Mouse (Mus musculus): Measurements from ENCODE around the gene Cox10. TPM values are rescaled to one million over a fixed set of nuclear protein-coding genes. Genes with fewer than 3 reads are reported as not detected.

Gene Cox10
- polyA plus RNA-seq, 1 experiment from 2014 or later, result 31.2 TPM

GRCm38 (mm10) chr11:63988991-63989860, 90.0 kb downstream of the Cox10 start:
- H3K9me3 ChIP-seq, result no peaks in the 10 kb centered on the region
- no peak for DNase-seq (ENCODE audit: low spot score)
- WGBS, result 81% methylated on average over 9 of the region's 9 CpGs
- peaks cover 9% of the 10 kb centered on the region; the same call in 1 of the 2 replicates for H3K36me3 ChIP-seq (replicated peaks)
- H3K4me3 ChIP-seq, result no peak overlapping the region
- H3K27ac ChIP-seq (replicated peaks), result no peak overlapping the region
- no peaks in the 10 kb centered on the region for H3K27me3 ChIP-seq (replicated peaks; ENCODE audit: low read depth, poor library complexity, severe bottlenecking)
- peaks cover 20% of the 10 kb centered on the region for H3K4me1 ChIP-seq

DNA sequence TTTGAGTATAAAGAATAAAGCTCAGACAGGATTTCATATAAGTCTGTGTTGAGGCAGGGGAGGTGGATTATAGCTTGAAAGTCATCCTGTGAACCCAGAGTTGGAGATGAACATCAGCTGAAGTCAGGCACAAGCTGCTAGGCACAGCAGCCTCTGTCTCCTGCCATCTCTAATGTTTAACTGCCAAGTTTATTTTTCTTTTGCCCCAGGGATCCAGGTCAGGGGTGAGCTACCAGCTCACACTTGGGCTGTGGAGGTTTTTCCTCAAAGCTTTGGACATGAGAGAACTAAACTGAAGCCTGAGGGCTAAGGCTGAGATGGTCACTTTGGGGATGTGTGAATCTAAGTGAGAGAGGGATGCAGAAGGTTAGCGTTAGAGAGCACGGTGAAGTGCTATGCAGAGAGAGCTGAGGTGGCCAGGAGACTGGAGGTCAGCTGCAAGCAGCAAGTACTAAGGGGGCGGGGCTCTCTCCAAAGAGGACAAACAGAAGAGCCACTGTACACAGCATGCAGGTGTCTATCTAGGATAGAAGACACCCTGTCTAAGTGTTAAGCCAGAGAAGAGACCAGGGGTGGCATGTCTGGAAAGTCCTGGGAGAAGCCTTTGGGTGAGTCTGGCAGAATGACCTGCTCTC, 91.1 kb downstream of the Cox10 start:
- 68% methylated on average over 3 of the region's 3 CpGs for WGBS
- H3K9me3 ChIP-seq, result no peaks in the 10 kb centered on the region
- no peak overlapping the region for H3K27ac ChIP-seq (replicated peaks)
- peaks cover 9% of the 10 kb centered on the region; the same call in 1 of the 2 replicates for H3K36me3 ChIP-seq (replicated peaks)
- peaks cover 20% of the 10 kb centered on the region for H3K4me1 ChIP-seq
- no peak overlapping the region for H3K4me3 ChIP-seq
- DNase-seq (ENCODE audit: low spot score), result no peak
- no peaks in the 10 kb centered on the region for H3K27me3 ChIP-seq (replicated peaks; ENCODE audit: low read depth, poor library complexity, severe bottlenecking)

DNA sequence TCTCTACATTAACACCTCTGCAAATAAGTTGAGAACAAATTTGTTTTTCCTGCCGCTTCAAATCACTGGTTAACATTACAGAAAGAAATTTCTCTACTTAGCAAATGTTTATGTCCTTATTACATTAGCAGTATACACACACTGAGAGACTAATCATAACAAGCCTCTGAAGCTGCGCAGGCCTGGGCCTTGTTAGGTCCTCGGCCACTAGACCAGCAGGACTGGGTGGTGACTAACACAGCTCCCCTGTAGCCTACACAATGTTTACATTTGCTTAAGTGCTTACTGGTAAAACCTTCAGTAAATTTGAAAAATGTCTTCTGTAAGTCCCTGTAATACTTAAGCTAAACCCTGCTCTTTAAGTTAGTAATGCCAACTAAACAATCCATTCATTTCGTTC, 92.6 kb downstream of the Cox10 start:
- WGBS, result 75% methylated on average over 4 of the region's 4 CpGs
- no peaks in the 10 kb centered on the region for H3K27me3 ChIP-seq (replicated peaks; ENCODE audit: low read depth, poor library complexity, severe bottlenecking)

GRCm38 (mm10) chr11:63985481-63985880, 93.8 kb downstream of the Cox10 start:
- H3K27ac ChIP-seq (replicated peaks), result no peak overlapping the region
- WGBS, result 74% methylated on average over 6 of the region's 6 CpGs
- H3K4me3 ChIP-seq, result no peak overlapping the region
- no peaks in the 10 kb centered on the region for H3K27me3 ChIP-seq (replicated peaks; ENCODE audit: low read depth, poor library complexity, severe bottlenecking)
- peaks cover 27% of the 10 kb centered on the region for H3K4me1 ChIP-seq
- H3K9me3 ChIP-seq, result no peaks in the 10 kb centered on the region
- DNase-seq (ENCODE audit: low spot score), result no peak
- no peaks in the 10 kb centered on the region; the same call in 1 of the 2 replicates for H3K36me3 ChIP-seq (replicated peaks)

More for the DNA sequence above, 92.6 kb downstream of the Cox10 start:
- Histone ChIP-seq H3K9me3 (no peaks in the 10 kb centered on the region), H3K4me3 (no peak overlapping the region), H3K36me3 (replicated peaks) (peaks cover 4% of the 10 kb centered on the region; the same call in 1 of the 2 replicates), H3K27ac (replicated peaks) (no peak overlapping the region), H3K4me1 (peaks cover 27% of the 10 kb centered on the region)
- no peak for DNase-seq (ENCODE audit: low spot score)

DNA sequence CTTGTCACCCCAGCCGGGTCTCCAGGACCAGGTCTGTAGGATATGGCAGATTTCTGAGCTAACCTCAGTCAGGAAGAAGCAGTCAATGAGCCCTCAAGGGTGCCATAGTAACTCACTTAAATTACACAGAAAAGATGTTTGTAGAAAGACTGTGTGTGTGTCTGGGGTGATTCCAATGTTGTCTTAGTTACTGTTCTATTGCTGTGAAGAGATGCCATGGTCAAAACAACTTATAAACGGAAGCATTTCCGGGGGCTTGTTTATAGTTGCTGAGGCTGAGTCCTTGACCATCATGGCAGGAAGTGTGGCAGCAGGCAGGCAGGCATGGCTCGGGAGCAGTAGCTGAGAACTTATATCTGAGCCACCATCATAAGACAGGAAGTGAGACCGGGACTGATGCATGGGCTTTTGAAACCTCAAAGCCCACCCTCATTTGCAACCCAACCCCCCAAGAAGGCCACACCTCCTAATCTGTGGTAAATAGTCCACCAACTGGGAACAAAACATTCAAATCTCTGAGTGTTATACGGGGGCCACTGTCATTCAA, 94.6 kb downstream of the Cox10 start:
- no peaks in the 10 kb centered on the region for H3K36me3 ChIP-seq (replicated peaks)
- WGBS, result 83% methylated on average over 6 of the region's 6 CpGs
- H3K4me1 ChIP-seq, result peaks cover 27% of the 10 kb centered on the region
- no peaks in the 10 kb centered on the region for H3K27me3 ChIP-seq (replicated peaks; ENCODE audit: low read depth, poor library complexity, severe bottlenecking)
- no peak overlapping the region for H3K27ac ChIP-seq (replicated peaks)
- no peak overlapping the region for H3K4me3 ChIP-seq
- DNase-seq (ENCODE audit: low spot score), result no peak
- no peaks in the 10 kb centered on the region for H3K9me3 ChIP-seq

- 80% methylated on average over 2 of the region's 2 CpGs for WGBS
- H3K4me1 ChIP-seq, result peaks cover 32% of the 10 kb centered on the region
- H3K27me3 ChIP-seq (replicated peaks; ENCODE audit: low read depth, poor library complexity, severe bottlenecking), result no peaks in the 10 kb centered on the region
- H3K27ac ChIP-seq (replicated peaks), result no peak overlapping the region
- H3K36me3 ChIP-seq (replicated peaks), result peaks cover 22% of the 10 kb centered on the region; the same call in 1 of the 2 replicates
- H3K4me3 ChIP-seq, result no peak overlapping the region
- H3K9me3 ChIP-seq, result no peaks in the 10 kb centered on the region
- no peak for DNase-seq (ENCODE audit: low spot score)
These were observed 101.5 kb downstream of the Cox10 start for GRCm38 (mm10) chr11:63977741-63978140.

- Histone ChIP-seq H3K9me3 (no peaks in the 10 kb centered on the region), H3K4me3 (no peak overlapping the region), H3K27me3 (replicated peaks; ENCODE audit: low read depth, poor library complexity, severe bottlenecking) (no peaks in the 10 kb centered on the region), H3K27ac (replicated peaks) (no peak overlapping the region), H3K4me1 (peaks cover 26% of the 10 kb centered on the region), H3K36me3 (replicated peaks) (peaks cover 22% of the 10 kb centered on the region)
- WGBS, result 86% methylated on average over 2 of the region's 2 CpGs
- no peak for DNase-seq (ENCODE audit: low spot score)
These were observed 102.5 kb downstream of the Cox10 start for GRCm38 (mm10) chr11:63976775-63977174.

GRCm38 (mm10) chr11:63975260-63975899, 103.9 kb downstream of the Cox10 start:
- Histone ChIP-seq H3K36me3 (replicated peaks) (peaks cover 29% of the 10 kb centered on the region), H3K4me1 (peaks cover 23% of the 10 kb centered on the region), H3K27ac (replicated peaks) (no peak overlapping the region), H3K4me3 (no peak overlapping the region), H3K27me3 (replicated peaks; ENCODE audit: low read depth, poor library complexity, severe bottlenecking) (no peaks in the 10 kb centered on the region), H3K9me3 (no peaks in the 10 kb centered on the region)
- 79% methylated on average over 13 of the region's 13 CpGs for whole genome bisulfite sequencing
- no peak for DNase-seq (ENCODE audit: low spot score)

DNA sequence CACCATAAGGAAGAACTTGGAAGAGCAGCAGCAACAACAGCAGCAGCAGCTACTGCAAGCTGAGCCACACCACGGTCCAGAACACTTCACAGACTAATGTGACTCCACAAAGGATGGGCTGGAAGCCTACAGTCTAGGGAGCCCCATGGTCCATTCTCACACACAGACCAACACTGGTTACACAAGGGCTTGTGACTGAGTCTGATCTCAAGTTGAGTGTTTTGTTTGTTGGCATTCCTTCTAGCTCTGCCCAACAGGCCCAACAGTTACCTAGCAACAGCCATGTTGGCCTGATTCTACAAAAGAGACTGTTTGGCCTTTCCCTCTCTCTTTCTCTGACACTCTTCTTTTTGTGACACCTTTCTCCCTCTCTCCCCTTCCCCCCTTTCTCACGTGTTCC, 105.3 kb downstream of the Cox10 start:
- H3K27me3 ChIP-seq (replicated peaks; ENCODE audit: low read depth, poor library complexity, severe bottlenecking), result no peaks in the 10 kb centered on the region
- peaks cover 29% of the 10 kb centered on the region for H3K36me3 ChIP-seq (replicated peaks)
- WGBS, result 93% methylated on average over 2 of the region's 2 CpGs
- no peak overlapping the region for H3K27ac ChIP-seq (replicated peaks)
- H3K9me3 ChIP-seq, result no peaks in the 10 kb centered on the region
- H3K4me1 ChIP-seq, result peaks cover 33% of the 10 kb centered on the region
- no peak for DNase-seq (ENCODE audit: low spot score)
- H3K4me3 ChIP-seq, result no peak overlapping the region

DNA sequence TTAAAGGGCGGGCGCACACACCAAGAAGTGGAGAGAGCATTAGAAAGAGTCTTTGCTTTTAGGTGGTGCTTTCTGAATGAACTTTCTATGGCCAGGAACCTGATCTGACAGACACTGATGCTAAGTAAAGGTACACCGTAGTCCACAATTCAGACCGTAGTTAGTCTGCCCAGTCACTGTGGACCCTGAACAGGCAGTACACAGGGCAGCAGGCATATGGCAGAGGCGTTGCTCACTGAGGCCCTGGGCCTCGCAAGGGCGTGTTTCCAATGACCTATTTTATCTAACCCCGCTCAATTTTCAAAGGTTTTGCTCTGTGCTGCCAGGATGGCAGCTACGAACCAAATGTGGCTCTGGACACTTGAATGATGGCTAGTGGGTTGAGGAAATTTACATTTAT, 107.8 kb downstream of the Cox10 start:
- Histone ChIP-seq H3K36me3 (replicated peaks) (peaks cover 29% of the 10 kb centered on the region), H3K4me1 (peaks cover 45% of the 10 kb centered on the region), H3K4me3 (no peak overlapping the region), H3K27ac (replicated peaks) (no peak overlapping the region), H3K27me3 (replicated peaks; ENCODE audit: low read depth, poor library complexity, severe bottlenecking) (no peaks in the 10 kb centered on the region; the same call in 1 of the 2 replicates), H3K9me3 (no peaks in the 10 kb centered on the region)
- DNase-seq (ENCODE audit: low spot score), result no peak
- WGBS, result 92% methylated on average over 9 of the region's 9 CpGs

DNA sequence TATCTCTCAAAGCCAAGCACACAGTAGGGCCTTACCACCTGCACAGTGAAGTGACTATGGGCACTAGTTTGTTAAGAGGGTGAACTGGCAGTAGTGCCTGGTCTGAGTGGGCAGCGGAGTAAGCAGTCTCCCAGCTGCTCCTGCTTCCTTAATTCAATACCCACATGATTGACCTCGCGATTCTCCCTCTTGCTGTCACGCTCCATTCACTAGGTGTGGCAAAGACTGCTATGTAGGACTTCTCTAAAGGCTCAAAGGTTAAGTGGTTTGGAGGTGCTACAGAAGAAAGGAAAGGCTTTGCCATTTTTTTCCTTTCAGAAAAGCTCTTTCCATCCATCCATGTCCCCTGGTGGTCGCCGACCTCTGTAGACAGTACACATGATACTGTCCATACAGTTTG, 108.5 kb downstream of the Cox10 start:
- no peaks in the 10 kb centered on the region for H3K9me3 ChIP-seq
- peaks cover 23% of the 10 kb centered on the region for H3K36me3 ChIP-seq (replicated peaks)
- H3K4me3 ChIP-seq, result no peak overlapping the region
- DNase-seq (ENCODE audit: low spot score), result no peak
- 93% methylated on average over 6 of the region's 6 CpGs for WGBS
- H3K27me3 ChIP-seq (replicated peaks; ENCODE audit: low read depth, poor library complexity, severe bottlenecking), result no peaks in the 10 kb centered on the region; the same call in 1 of the 2 replicates
- no peak overlapping the region for H3K27ac ChIP-seq (replicated peaks)
- peaks cover 46% of the 10 kb centered on the region for H3K4me1 ChIP-seq

- DNase-seq (ENCODE audit: low spot score), result no peak
- H3K36me3 ChIP-seq (replicated peaks), result peaks cover 21% of the 10 kb centered on the region
- H3K9me3 ChIP-seq, result no peaks in the 10 kb centered on the region
- H3K4me1 ChIP-seq, result peaks cover 44% of the 10 kb centered on the region
- H3K27ac ChIP-seq (replicated peaks), result 0 out of 2 replicates have a peak overlapping the region, but pooled peaks have one; percentile 19
- 46% methylated on average over 11 of the region's 11 CpGs for WGBS
- no peaks in the 10 kb centered on the region; the same call in 1 of the 2 replicates for H3K27me3 ChIP-seq (replicated peaks; ENCODE audit: low read depth, poor library complexity, severe bottlenecking)
- H3K4me3 ChIP-seq, result no peak overlapping the region
These were observed 109.9 kb downstream of the Cox10 start for GRCm38 (mm10) chr11:63969205-63969910.
